Mouse (Mus musculus) limb, embryonic 14.5 days (tissue): Measurements from ENCODE around the gene Tulp2. TPM values are rescaled to one million over a fixed set of nuclear protein-coding genes. Genes with fewer than 3 reads are reported as not detected.
A peak's percentile ranks its signal among the peaks of the same experiment; 100 is the strongest.
"Not testable (repeated sequence)": the region's sequence is repeated elsewhere in the genome, so short reads cannot be mapped to it uniquely, and the experiment has no call there.

ENCODE experiments used
- ATAC-seq: fragments of 200-750 bp; cut with Nextera tagmentation; 2 replicates; pipeline ENCODE4 v1.8.0; 2017; ENCODE audit warnings: low read depth, moderate number of reproducible peaks, moderate TSS enrichment; ENCODE audit not compliant: low FRiP score
- DNase-seq: peaks from one replicate; pipeline ENCODE4 v3.0.0-alpha.2; 2015; ENCODE audit warnings: low spot score
- H3K27ac ChIP-seq: fragments of 300-500 bp; sonication (generic); replicated peaks from 2 replicates; pipeline ENCODE4 v1.5.1; 2014; ENCODE audit warnings: low read depth, mild to moderate bottlenecking, low read length, moderate library complexity, mixed read lengths
- H3K27me3 ChIP-seq: fragments of 300-500 bp; sonication (generic); 2 replicates; pipeline ENCODE4 v1.6.1; 2014; ENCODE audit warnings: low read length, mixed read lengths; ENCODE audit not compliant: control insufficient read depth, insufficient read depth
- H3K36me3 ChIP-seq: fragments of 300-500 bp; sonication (generic); 2 replicates; pipeline ENCODE4 v1.6.1; 2014; ENCODE audit warnings: mild to moderate bottlenecking, low read length, moderate library complexity, mixed read lengths; ENCODE audit not compliant: control insufficient read depth, insufficient read depth
- H3K4me1 ChIP-seq: fragments of 300-500 bp; sonication (generic); 2 replicates; pipeline ENCODE4 v1.6.1; 2014; ENCODE audit warnings: antibody characterized with exemption, low read length, mixed read lengths; ENCODE audit not compliant: control insufficient read depth, insufficient read depth
- H3K4me2 ChIP-seq: fragments of 300-500 bp; sonication (generic); replicated peaks from 2 replicates; pipeline ENCODE4 v1.6.1; 2014; ENCODE audit warnings: low read depth, mild to moderate bottlenecking, low read length, moderate library complexity; ENCODE audit not compliant: severe bottlenecking
- H3K4me3 ChIP-seq: fragments of 300-500 bp; sonication (generic); replicated peaks from 2 replicates; pipeline ENCODE4 v1.5.1; 2014; ENCODE audit warnings: low read length
- H3K9ac ChIP-seq: fragments of 300-500 bp; sonication (generic); 2 replicates; pipeline ENCODE4 v1.6.1; 2014; ENCODE audit warnings: mild to moderate bottlenecking, low read depth, low read length, moderate library complexity; ENCODE audit not compliant: severe bottlenecking
- H3K9me3 ChIP-seq: fragments of 300-500 bp; sonication (generic); 2 replicates; pipeline ENCODE4 v1.6.1; 2016; ENCODE audit warnings: low read length; ENCODE audit not compliant: control insufficient read depth
- POLR2A ChIP-seq: fragments of 200-500 bp; IDR thresholded peaks from 2 replicates; pipeline ENCODE4 v1.8.0; 2012; ENCODE audit warnings: inconsistent platforms, mild to moderate bottlenecking, moderate library complexity, borderline replicate concordance; ENCODE audit not compliant: insufficient read depth, insufficient read length; ENCODE audit errors: extremely low read depth
- WGBS: fragments of 180-500 bp; shearing (Covaris S2); extraction: QIAGEN DNeasy Blood & Tissue Kit; methylation state at CpG from one replicate; pipeline ENCODE4 v1.1.7; 2014; 5-methylcytosine and 5-hydroxymethylcytosine counted together
- polyA plus RNA-seq, 2 experiments: library from polyadenylated mRNA; depleted of rRNA in 1 of 2; stranded (reverse) in 1 of 2; unstranded in 1 of 2; fragments of >200 nt; fragmentation: Nextera tagmentation in 1 of 2; extraction: Ambion mirVana in 1 of 2; gene quantifications; 2 replicates each; pipeline versions ENCODE4 v1.2.1 to v1.2.3; 2012 to 2014

Tulp2 gene
- polyA plus RNA-seq, 2 experiments, result 1.2 to 1.3 TPM

DNA sequence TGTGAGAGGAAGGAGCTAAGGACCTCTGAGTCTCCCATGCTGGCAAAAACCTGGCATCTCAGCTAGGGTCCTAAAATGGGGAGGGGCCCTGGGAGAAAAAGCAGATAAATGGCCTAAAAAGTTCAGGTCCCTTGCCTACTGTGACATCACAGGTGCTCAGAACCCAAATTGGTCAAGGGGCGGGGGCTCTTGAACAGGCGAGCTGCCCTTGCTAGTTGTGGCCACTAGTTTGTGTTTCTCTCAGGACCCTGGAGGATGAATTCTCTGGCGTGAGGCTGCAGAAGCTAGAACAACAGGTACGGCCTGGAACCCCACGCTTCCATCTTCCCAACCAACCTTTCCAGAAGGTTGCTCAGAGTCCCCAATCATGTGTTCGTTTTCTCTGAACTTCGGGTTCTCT lies 32.7 kb downstream of the Tulp2 start:
- Histone ChIP-seq H3K27ac (no peak overlapping the region), H3K4me3 (no peak overlapping the region), H3K27me3 (no peaks in the 10 kb centered on the region), H3K4me2 (no peak overlapping the region), H3K9ac (no peak overlapping the region), H3K9me3 (no peaks in the 10 kb centered on the region), H3K36me3 (no peaks in the 10 kb centered on the region), H3K4me1 (peaks cover 4% of the 10 kb centered on the region; the same call in 1 of the 2 replicates)
- no peak for DNase-seq
- no peak for TF ChIP-seq POLR2A
- no peak for ATAC-seq
- 79% methylated on average over 7 of the region's 7 CpGs for WGBS

GRCm38 (mm10) chr7:45515436-45515835 lies 33.8 kb downstream of the Tulp2 start:
- Histone ChIP-seq H3K9me3 (no peaks in the 10 kb centered on the region), H3K9ac (0 out of 2 replicates have a peak overlapping the region, but pooled peaks have one; percentile 21), H3K4me2 (no peak overlapping the region), H3K27ac (no peak overlapping the region), H3K4me3 (no peak overlapping the region), H3K4me1 (0 out of 2 replicates have a peak, but pooled peaks cover 2% of the 10 kb centered on the region), H3K36me3 (no peaks in the 10 kb centered on the region), H3K27me3 (no peaks in the 10 kb centered on the region)
- 16% methylated on average over 16 of the region's 16 CpGs for WGBS
- TF ChIP-seq POLR2A, result no peak
- no peak for DNase-seq
- no peak for ATAC-seq

- H3K4me3 ChIP-seq, H3K27ac ChIP-seq, H3K4me2 ChIP-seq, H3K9ac ChIP-seq, ATAC-seq, H3K27me3 ChIP-seq, H3K9me3 ChIP-seq, H3K36me3 ChIP-seq, H3K4me1 ChIP-seq, DNase-seq: not testable (repeated sequence)
- WGBS, result 76% methylated on average over 5 of the region's 5 CpGs
Measured at GRCm38 (mm10) chr7:45516846-45517245, 35.2 kb downstream of the Tulp2 start.

- H3K27me3 ChIP-seq, result no peaks in the 10 kb centered on the region
- peaks cover 7% of the 10 kb centered on the region for H3K36me3 ChIP-seq
- ATAC-seq (no peak), DNase-seq (no peak)
- H3K4me1 ChIP-seq, result peaks cover 3% of the 10 kb centered on the region
- WGBS, result 92% methylated on average over 16 of the region's 16 CpGs
- H3K9ac ChIP-seq, result no peak overlapping the region
- no peak overlapping the region for H3K4me2 ChIP-seq
- H3K4me3 ChIP-seq, result no peak overlapping the region
- no peak for TF ChIP-seq POLR2A
- H3K9me3 ChIP-seq, result no peaks in the 10 kb centered on the region
- no peak overlapping the region for H3K27ac ChIP-seq
Measured at GRCm38 (mm10) chr7:45518618-45519017, 36.9 kb downstream of the Tulp2 start.

GRCm38 (mm10) chr7:45519345-45520120 lies 37.9 kb downstream of the Tulp2 start:
- 73% methylated on average over 8 of the region's 8 CpGs for WGBS
- H3K27ac ChIP-seq, result no peak overlapping the region
- no peak overlapping the region for H3K9ac ChIP-seq
- peaks cover 13% of the 10 kb centered on the region for H3K36me3 ChIP-seq
- no peak for DNase-seq
- ATAC-seq, result no peak
- no peak overlapping the region for H3K4me2 ChIP-seq
- TF ChIP-seq POLR2A, result no peak
- H3K4me3 ChIP-seq, result no peak overlapping the region
- peaks cover 7% of the 10 kb centered on the region for H3K4me1 ChIP-seq
- H3K27me3 ChIP-seq, result no peaks in the 10 kb centered on the region
- no peaks in the 10 kb centered on the region for H3K9me3 ChIP-seq

DNA sequence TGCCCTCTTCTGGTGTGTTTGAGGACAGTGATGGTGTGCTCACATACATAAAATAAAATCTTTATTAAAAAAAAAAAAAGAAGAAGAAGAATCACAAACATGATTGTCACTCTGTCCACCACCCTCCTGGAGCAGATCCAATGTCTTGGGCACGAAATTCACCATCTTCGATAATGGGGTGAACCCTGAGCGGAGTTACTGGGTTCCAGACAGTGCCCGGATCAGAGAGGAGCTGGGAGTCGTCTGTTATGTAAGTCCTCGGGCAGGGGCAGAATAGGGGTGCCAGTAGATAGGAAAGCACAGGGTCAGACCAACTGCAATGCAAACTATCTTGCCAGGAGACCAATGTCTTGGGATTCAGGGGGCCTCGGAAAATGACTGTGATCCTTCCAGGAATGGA lies 38.9 kb downstream of the Tulp2 start:
- Histone ChIP-seq H3K4me1 (peaks cover 13% of the 10 kb centered on the region), H3K27ac (no peak overlapping the region), H3K27me3 (no peaks in the 10 kb centered on the region), H3K36me3 (peaks cover 15% of the 10 kb centered on the region), H3K9me3 (no peaks in the 10 kb centered on the region), H3K4me2 (no peak overlapping the region), H3K4me3 (no peak overlapping the region), H3K9ac (no peak overlapping the region)
- TF ChIP-seq POLR2A, result no peak
- ATAC-seq (no peak), DNase-seq (no peak)
- WGBS, result 93% methylated on average over 7 of the region's 7 CpGs
